Mouse (Mus musculus): ENCODE measurements around the gene Ddn. TPM values are rescaled to one million over a fixed set of nuclear protein-coding genes. Genes with fewer than 3 reads are reported as not detected.

Ddn gene
- polyA plus RNA-seq, 1 experiment from 2014 or later: not detected

DNA sequence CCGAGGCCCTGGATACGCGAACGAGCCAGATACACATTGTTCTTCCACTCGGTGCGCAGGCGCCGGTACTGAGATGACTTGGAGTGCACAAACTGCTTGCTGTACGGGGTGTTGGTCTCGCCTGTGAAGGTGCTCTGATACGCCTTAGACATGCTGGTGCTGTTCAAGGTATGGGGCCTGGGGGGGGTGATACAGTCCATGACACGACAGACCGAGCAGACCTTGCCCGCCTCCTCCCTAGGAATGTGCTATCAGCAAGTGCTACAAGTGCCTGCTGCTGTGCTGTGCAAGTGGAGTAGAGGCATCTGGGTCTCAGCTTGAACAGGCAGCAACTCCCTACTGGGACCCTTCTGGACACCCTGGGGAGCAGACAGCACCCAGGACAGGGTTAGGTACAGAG lies 26.0 kb upstream of the Ddn start:
- ATAC-seq (ENCODE audit: insufficient number of reproducible peaks, low FRiP score, low TSS enrichment, low read depth) (no peak), DNase-seq (ENCODE audit: low spot score) (no peak)
- Histone ChIP-seq H3K4me1 (ENCODE audit: control insufficient read depth, insufficient read depth, low read length) (no peaks in the 10 kb centered on the region), H3K4me2 (ENCODE audit: low read depth, severe bottlenecking) (no peak overlapping the region), H3K27ac (replicated peaks; ENCODE audit: low read depth, low read length) (no peak overlapping the region), H3K27me3 (ENCODE audit: control insufficient read depth, insufficient read depth, low read length) (no peaks in the 10 kb centered on the region), H3K36me3 (ENCODE audit: control insufficient read depth, insufficient read depth, low read length) (peaks cover 58% of the 10 kb centered on the region), H3K9me3 (ENCODE audit: control insufficient read depth, low read length) (no peaks in the 10 kb centered on the region), H3K9ac (ENCODE audit: low read length) (no peak overlapping the region), H3K4me3 (ENCODE audit: low read depth, low read length) (no peak overlapping the region)
- WGBS: 95% methylated on average over 14 of the region's 14 CpGs

- ATAC-seq (ENCODE audit: insufficient number of reproducible peaks, low FRiP score, low TSS enrichment, low read depth) (no peak), DNase-seq (ENCODE audit: low spot score) (no peak)
- no peaks in the 10 kb centered on the region for H3K9me3 ChIP-seq (ENCODE audit: control insufficient read depth, low read length)
- H3K4me2 ChIP-seq (ENCODE audit: low read depth, severe bottlenecking): no peak overlapping the region
- peaks cover 47% of the 10 kb centered on the region for H3K36me3 ChIP-seq (ENCODE audit: control insufficient read depth, insufficient read depth, low read length)
- H3K4me1 ChIP-seq (ENCODE audit: control insufficient read depth, insufficient read depth, low read length): 0 out of 2 replicates have a peak, but pooled peaks cover 2% of the 10 kb centered on the region
- H3K9ac ChIP-seq (ENCODE audit: low read length): no peak overlapping the region
- H3K4me3 ChIP-seq (ENCODE audit: low read depth, low read length): no peak overlapping the region
- no peak overlapping the region for H3K27ac ChIP-seq (replicated peaks; ENCODE audit: low read depth, low read length)
- WGBS: 90% methylated on average over 13 of the region's 13 CpGs
- H3K27me3 ChIP-seq (ENCODE audit: control insufficient read depth, insufficient read depth, low read length): no peaks in the 10 kb centered on the region
Measured at GRCm38 (mm10) chr15:98834059-98834458, 24.8 kb upstream of the Ddn start.

DNA sequence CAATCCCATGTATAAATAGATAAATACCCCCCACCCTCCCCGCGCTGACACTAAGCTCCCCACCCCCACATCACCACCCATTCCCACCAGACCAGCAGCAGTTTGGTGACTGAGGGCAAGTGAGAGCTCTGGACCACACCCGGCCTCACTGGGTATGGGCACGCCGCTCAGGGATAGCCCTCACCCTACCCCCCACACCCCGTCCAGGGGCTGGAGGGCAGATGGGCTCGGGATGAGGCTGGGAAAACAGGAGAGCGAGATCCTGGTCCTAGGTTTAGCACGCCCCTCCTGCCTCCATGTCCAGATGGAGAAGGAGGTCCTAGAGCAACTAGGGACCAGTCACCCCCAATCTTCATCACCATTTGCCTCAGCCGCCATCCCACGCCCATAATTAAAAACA lies 24.0 kb upstream of the Ddn start:
- no peak overlapping the region for H3K4me3 ChIP-seq (ENCODE audit: low read depth, low read length)
- H3K27ac ChIP-seq (replicated peaks; ENCODE audit: low read depth, low read length): no peak overlapping the region
- no peak overlapping the region for H3K4me2 ChIP-seq (ENCODE audit: low read depth, severe bottlenecking)
- ATAC-seq (ENCODE audit: insufficient number of reproducible peaks, low FRiP score, low TSS enrichment, low read depth): no peak
- DNase-seq (ENCODE audit: low spot score): no peak
- no peaks in the 10 kb centered on the region for H3K27me3 ChIP-seq (ENCODE audit: control insufficient read depth, insufficient read depth, low read length)
- H3K9me3 ChIP-seq (ENCODE audit: control insufficient read depth, low read length): no peaks in the 10 kb centered on the region
- no peak overlapping the region for H3K9ac ChIP-seq (ENCODE audit: low read length)
- 89% methylated on average over 11 of the region's 11 CpGs for WGBS
- H3K36me3 ChIP-seq (ENCODE audit: control insufficient read depth, insufficient read depth, low read length): peaks cover 43% of the 10 kb centered on the region
- H3K4me1 ChIP-seq (ENCODE audit: control insufficient read depth, insufficient read depth, low read length): 0 out of 2 replicates have a peak, but pooled peaks cover 2% of the 10 kb centered on the region

DNA sequence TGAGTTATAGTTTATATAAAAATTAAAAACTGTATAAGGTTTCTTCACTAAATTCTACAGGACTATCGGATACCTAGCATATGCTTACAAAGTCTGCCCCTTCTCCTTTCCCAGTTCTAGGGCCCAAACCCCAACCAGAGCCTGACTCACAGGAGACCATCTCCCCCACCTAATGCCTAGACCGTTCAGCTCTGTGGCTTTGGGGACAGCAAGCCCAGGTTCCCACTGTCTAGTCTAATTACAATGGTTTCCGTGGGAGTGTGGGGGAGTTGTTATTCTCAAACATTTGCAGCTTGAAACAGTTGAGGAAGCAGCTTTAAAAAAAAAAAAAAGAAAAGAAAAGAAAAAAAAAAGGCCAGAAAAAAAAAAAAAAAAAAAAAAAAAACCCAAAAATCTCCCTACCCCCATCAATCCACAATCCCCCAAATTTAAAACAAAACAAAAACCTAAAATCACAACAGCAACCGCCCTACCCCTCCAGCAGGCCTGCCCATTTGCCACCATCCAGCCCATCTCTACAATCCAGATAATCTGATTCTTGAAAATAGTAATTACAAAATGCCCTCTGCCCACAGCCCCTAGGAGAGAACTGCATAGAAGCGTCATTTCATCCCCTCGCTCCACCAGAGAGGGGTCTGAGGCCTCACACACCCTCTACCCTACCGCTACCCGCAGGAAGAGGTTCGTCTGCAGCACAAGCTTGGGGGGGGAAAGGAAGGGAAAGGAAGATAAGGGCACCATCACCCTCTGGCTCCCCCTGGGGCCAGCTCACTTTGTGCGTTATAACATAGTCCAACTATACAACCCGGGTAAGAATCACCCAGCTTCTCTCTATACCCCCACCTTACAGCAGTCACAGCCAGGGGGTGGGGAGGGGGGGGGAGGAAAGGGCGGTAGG lies 23.1 kb upstream of the Ddn start:
- 61% methylated on average over 12 of the region's 12 CpGs for WGBS
- Histone ChIP-seq H3K36me3 (ENCODE audit: control insufficient read depth, insufficient read depth, low read length) (peaks cover 36% of the 10 kb centered on the region), H3K4me3 (ENCODE audit: low read depth, low read length) (no peak overlapping the region), H3K9me3 (ENCODE audit: control insufficient read depth, low read length) (no peaks in the 10 kb centered on the region), H3K4me1 (ENCODE audit: control insufficient read depth, insufficient read depth, low read length) (0 out of 2 replicates have a peak, but pooled peaks cover 2% of the 10 kb centered on the region), H3K9ac (ENCODE audit: low read length) (no peak overlapping the region), H3K27me3 (ENCODE audit: control insufficient read depth, insufficient read depth, low read length) (no peaks in the 10 kb centered on the region), H3K4me2 (ENCODE audit: low read depth, severe bottlenecking) (peak overlapping the region; percentile 52), H3K27ac (replicated peaks; ENCODE audit: low read depth, low read length) (no peak overlapping the region)
- DNase-seq (ENCODE audit: low spot score): no peak
- ATAC-seq (ENCODE audit: insufficient number of reproducible peaks, low FRiP score, low TSS enrichment, low read depth): no peak

DNA sequence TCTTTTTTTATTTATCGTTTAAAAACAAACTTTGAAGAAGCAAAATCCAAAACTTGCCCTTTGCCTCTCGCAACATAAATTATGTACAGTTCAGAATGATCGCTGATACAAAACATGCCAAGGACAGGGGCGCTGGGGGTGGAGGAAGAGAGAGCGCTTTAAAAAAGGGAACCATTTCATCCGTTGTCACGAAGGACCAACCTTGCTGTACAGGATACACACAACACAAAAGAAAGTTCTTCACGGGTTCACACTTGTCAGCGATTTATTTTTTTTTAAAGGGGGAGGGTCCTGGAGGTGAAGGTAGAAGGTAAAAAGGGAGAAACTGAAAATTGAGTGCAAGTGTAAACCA lies 22.4 kb upstream of the Ddn start:
- Histone ChIP-seq H3K9ac (ENCODE audit: low read length) (no peak overlapping the region), H3K36me3 (ENCODE audit: control insufficient read depth, insufficient read depth, low read length) (peaks cover 31% of the 10 kb centered on the region), H3K27ac (replicated peaks; ENCODE audit: low read depth, low read length) (peak overlapping the region; percentile 70), H3K4me3 (ENCODE audit: low read depth, low read length) (peak overlapping the region; percentile 74), H3K4me2 (ENCODE audit: low read depth, severe bottlenecking) (peak overlapping the region; percentile 52), H3K27me3 (ENCODE audit: control insufficient read depth, insufficient read depth, low read length) (no peaks in the 10 kb centered on the region), H3K9me3 (ENCODE audit: control insufficient read depth, low read length) (no peaks in the 10 kb centered on the region), H3K4me1 (ENCODE audit: control insufficient read depth, insufficient read depth, low read length) (0 out of 2 replicates have a peak, but pooled peaks cover 2% of the 10 kb centered on the region)
- ATAC-seq (ENCODE audit: insufficient number of reproducible peaks, low FRiP score, low TSS enrichment, low read depth) (no peak; the same call in 1 of the 2 replicates), DNase-seq (ENCODE audit: low spot score) (no peak)
- WGBS: 22% methylated on average over 9 of the region's 9 CpGs

DNA sequence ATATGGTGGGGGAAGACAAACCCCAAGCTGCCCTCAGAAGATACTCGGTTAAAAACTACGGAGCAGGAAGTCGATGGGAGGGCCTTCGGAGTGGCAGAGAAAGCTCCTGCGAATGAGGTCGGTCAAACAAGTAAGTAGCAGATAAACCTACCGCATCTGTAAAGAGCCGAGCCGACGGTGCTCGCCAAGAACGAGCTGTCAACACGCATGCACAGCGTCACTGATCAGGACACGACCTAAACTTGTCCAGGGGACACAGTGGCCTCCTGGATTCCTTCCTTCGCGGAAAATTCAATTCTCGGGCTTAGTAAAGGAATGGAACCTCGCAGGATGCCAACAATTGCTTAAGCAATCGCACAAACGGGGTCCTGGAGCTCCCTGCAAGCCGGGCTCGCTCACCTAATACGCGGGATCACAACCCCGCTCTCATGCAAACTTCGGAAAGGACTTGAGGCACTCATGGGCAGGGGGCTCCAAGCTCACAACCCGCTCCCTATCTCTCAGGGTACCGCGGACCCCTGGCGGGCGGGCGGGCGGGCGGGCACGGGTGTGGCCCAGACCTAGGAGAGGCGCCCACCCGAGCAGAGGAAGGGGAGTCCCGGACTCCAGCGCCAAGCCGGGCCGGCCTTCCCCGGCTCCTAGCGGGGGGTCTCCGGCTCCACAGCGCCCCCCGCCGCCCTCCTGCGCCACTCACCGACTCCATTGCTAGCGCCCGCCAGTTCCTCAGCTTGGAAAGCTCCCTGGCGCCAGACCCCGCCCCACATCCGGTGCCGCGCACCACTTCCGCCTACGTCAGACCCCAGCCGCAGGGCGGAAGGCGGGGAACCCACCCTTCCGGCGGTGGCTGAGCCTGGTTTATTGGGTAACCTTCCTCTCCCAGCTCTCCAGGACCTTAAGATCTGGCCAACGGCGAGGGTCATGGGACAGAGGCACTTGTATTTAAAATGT lies 21.7 kb upstream of the Ddn start, which contains the start of gene Prkag1:
Gene Prkag1 (minus strand): TSS at position 786 of the 948 bp plus-strand sequence.
- peak within 1 kb of the TSS; percentile 74 for H3K4me3 ChIP-seq (ENCODE audit: low read depth, low read length)
- peak within 1 kb of the TSS; percentile 70 for H3K27ac ChIP-seq (replicated peaks; ENCODE audit: low read depth, low read length)
- no peaks in the 10 kb centered on the region for H3K27me3 ChIP-seq (ENCODE audit: control insufficient read depth, insufficient read depth, low read length)
- H3K36me3 ChIP-seq (ENCODE audit: control insufficient read depth, insufficient read depth, low read length): peaks cover 24% of the 10 kb centered on the region
- H3K9ac ChIP-seq (ENCODE audit: low read length): peak within 1 kb of the TSS; percentile 80
- peak within 1 kb of the TSS; percentile 52 for H3K4me2 ChIP-seq (ENCODE audit: low read depth, severe bottlenecking)
- no peaks in the 10 kb centered on the region for H3K9me3 ChIP-seq (ENCODE audit: control insufficient read depth, low read length)
- ATAC-seq (ENCODE audit: insufficient number of reproducible peaks, low FRiP score, low TSS enrichment, low read depth) (peak; percentile 93), DNase-seq (ENCODE audit: low spot score) (peak; percentile 98)
- H3K4me1 ChIP-seq (ENCODE audit: control insufficient read depth, insufficient read depth, low read length): 0 out of 2 replicates have a peak, but pooled peaks cover 2% of the 10 kb centered on the region
- under 1% methylated on average over 63 of the region's 66 CpGs for WGBS

GRCm38 (mm10) chr15:98827611-98828011 lies 18.3 kb upstream of the Ddn start:
- WGBS: 91% methylated on average over 7 of the region's 7 CpGs
- H3K36me3 ChIP-seq (ENCODE audit: control insufficient read depth, insufficient read depth, low read length): peaks cover 6% of the 10 kb centered on the region; the same call in 1 of the 2 replicates
- H3K4me3 ChIP-seq (ENCODE audit: low read depth, low read length): no peak overlapping the region

DNA sequence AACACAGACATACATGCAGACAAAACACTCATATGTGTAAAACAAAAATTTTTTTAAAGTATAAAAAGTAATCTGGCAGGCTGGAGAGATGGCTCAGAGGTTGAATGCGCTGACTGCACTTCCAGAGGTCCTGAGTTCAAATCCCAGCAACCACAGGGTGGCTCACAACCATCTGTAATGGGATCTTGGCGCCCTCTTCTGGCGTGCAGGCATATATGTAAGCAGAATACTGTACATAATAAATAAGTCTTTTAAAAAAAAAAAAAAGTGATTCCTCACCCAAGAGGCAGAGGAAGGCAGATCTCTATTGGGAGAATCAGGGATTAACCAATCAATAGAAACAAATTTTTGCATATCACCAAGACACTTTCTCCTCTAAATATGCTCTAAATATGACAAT lies 14.1 kb upstream of the Ddn start:
- H3K4me2 ChIP-seq (ENCODE audit: low read depth, severe bottlenecking): no peak overlapping the region
- DNase-seq (ENCODE audit: low spot score): no peak
- no peaks in the 10 kb centered on the region for H3K27me3 ChIP-seq (ENCODE audit: control insufficient read depth, insufficient read depth, low read length)
- WGBS: 70% methylated on average over 3 of the region's 3 CpGs
- H3K9ac ChIP-seq (ENCODE audit: low read length): no peak overlapping the region
- no peak for ATAC-seq (ENCODE audit: insufficient number of reproducible peaks, low FRiP score, low TSS enrichment, low read depth)
- H3K36me3 ChIP-seq (ENCODE audit: control insufficient read depth, insufficient read depth, low read length): peaks cover 6% of the 10 kb centered on the region; the same call in 1 of the 2 replicates
- no peak overlapping the region for H3K4me3 ChIP-seq (ENCODE audit: low read depth, low read length)
- H3K27ac ChIP-seq (replicated peaks; ENCODE audit: low read depth, low read length): no peak overlapping the region
- no peaks in the 10 kb centered on the region for H3K4me1 ChIP-seq (ENCODE audit: control insufficient read depth, insufficient read depth, low read length)
- no peaks in the 10 kb centered on the region for H3K9me3 ChIP-seq (ENCODE audit: control insufficient read depth, low read length)

More at GRCm38 (mm10) chr15:98827611-98828011, 18.3 kb upstream of the Ddn start:
- H3K27me3 ChIP-seq (ENCODE audit: control insufficient read depth, insufficient read depth, low read length): no peaks in the 10 kb centered on the region
- no peak overlapping the region for H3K27ac ChIP-seq (replicated peaks; ENCODE audit: low read depth, low read length)
- DNase-seq (ENCODE audit: low spot score): no peak
- no peak overlapping the region for H3K4me2 ChIP-seq (ENCODE audit: low read depth, severe bottlenecking)
- no peaks in the 10 kb centered on the region for H3K9me3 ChIP-seq (ENCODE audit: control insufficient read depth, low read length)
- H3K4me1 ChIP-seq (ENCODE audit: control insufficient read depth, insufficient read depth, low read length): 0 out of 2 replicates have a peak, but pooled peaks cover 2% of the 10 kb centered on the region
- H3K9ac ChIP-seq (ENCODE audit: low read length): no peak overlapping the region
- ATAC-seq (ENCODE audit: insufficient number of reproducible peaks, low FRiP score, low TSS enrichment, low read depth): no peak
